Mouse (Mus musculus) lung, postnatal 0 days (tissue): Measurements from ENCODE around the gene Map4k2.

ENCODE experiments used
- CTCF ChIP-seq: IDR thresholded peaks from 2 replicates; pipeline ENCODE4 v1.5.1; 2016; ENCODE audit warnings: antibody characterized with exemption, mild to moderate bottlenecking
- EP300 ChIP-seq: IDR thresholded peaks from 2 replicates; pipeline ENCODE4 v1.6.1; 2016; ENCODE audit warnings: antibody characterized with exemption, mild to moderate bottlenecking, control low read depth

- no peak for TF ChIP-seq CTCF
- no peak for TF ChIP-seq EP300
Measured at GRCm38 (mm10) chr19:6321786-6322621, 18.9 kb upstream of the Map4k2 start.
